Mouse (Mus musculus) kidney, embryonic 14.5 days (tissue): ENCODE results near the gene Erv3. TPM values are rescaled to one million over a fixed set of nuclear protein-coding genes. Genes with fewer than 3 reads are reported as not detected.

Source experiments
- ATAC-seq: fragments of 200-750 bp; cut with Nextera tagmentation; 2 replicates; pipeline ENCODE4 v1.8.0; 2017; ENCODE audit warnings: moderate number of reproducible peaks, mild to moderate bottlenecking, moderate TSS enrichment, moderate library complexity; ENCODE audit not compliant: low FRiP score, low TSS enrichment
- H3K27ac ChIP-seq: fragments of 300-500 bp; sonication (generic); 2 replicates; pipeline ENCODE4 v1.5.1; 2014; ENCODE audit warnings: low read depth, mild to moderate bottlenecking, low read length, moderate library complexity, mixed read lengths
- H3K27me3 ChIP-seq: fragments of 300-500 bp; sonication (generic); 2 replicates; pipeline ENCODE4 v1.6.1; 2014; ENCODE audit warnings: mild to moderate bottlenecking, low read length; ENCODE audit not compliant: control insufficient read depth, insufficient read depth
- H3K36me3 ChIP-seq: fragments of 300-500 bp; sonication (generic); 2 replicates; pipeline ENCODE4 v1.6.1; 2014; ENCODE audit warnings: low read length, mixed read lengths; ENCODE audit not compliant: control insufficient read depth, insufficient read depth
- H3K4me1 ChIP-seq: fragments of 300-500 bp; sonication (generic); 2 replicates; pipeline ENCODE4 v1.6.1; 2014; ENCODE audit warnings: low read length, mixed read lengths; ENCODE audit not compliant: control insufficient read depth, insufficient read depth
- H3K4me2 ChIP-seq: fragments of 300-500 bp; sonication (generic); replicated peaks from 2 replicates; pipeline ENCODE4 v1.6.1; 2014; ENCODE audit warnings: low read depth, mild to moderate bottlenecking, low read length
- H3K4me3 ChIP-seq: fragments of 300-500 bp; sonication (generic); 2 replicates; pipeline ENCODE4 v1.5.1; 2014; ENCODE audit warnings: mild to moderate bottlenecking, low read length
- H3K9ac ChIP-seq: fragments of 300-500 bp; sonication (generic); 2 replicates; pipeline ENCODE4 v1.6.1; 2014; ENCODE audit warnings: low read depth, mild to moderate bottlenecking, low read length, moderate library complexity
- H3K9me3 ChIP-seq: fragments of 300-500 bp; sonication (generic); 2 replicates; pipeline ENCODE4 v1.6.1; 2016; ENCODE audit warnings: low read length; ENCODE audit not compliant: control insufficient read depth
- WGBS: fragments of 180-500 bp; shearing (Covaris S2); extraction: QIAGEN DNeasy Blood & Tissue Kit; methylation state at CpG from one replicate; pipeline ENCODE4 v1.1.7; 2014; 5-methylcytosine and 5-hydroxymethylcytosine counted together
- polyA plus RNA-seq: library from polyadenylated mRNA; unstranded; fragments of >200 nt; fragmentation: Nextera tagmentation; extraction: Ambion mirVana; gene quantifications from 2 replicates; pipeline ENCODE4 v1.2.1, GENCODE M21; 2014

Gene Erv3
- polyA plus RNA-seq, 1 experiment from 2014 or later = not detected

DNA sequence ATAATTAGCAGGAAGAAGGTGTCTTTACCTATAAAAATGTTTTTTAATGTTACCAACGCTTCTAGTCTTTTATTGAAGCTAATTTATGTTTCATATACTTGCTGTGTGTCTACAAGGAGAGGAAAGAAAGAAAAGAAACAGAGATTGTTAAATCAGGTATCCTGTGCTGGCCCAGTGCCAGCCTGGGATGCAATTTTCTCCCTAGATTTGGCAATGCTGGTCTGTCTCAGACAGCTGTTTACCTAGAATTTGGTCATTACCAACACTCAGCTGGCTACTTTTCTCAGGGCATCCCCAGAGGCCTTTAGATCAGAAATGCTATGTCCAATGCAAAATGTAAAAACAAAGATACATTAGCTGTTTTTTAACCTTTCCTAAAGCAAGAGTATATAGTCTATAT lies 13.8 kb upstream of the Erv3 start:
- no peak for ATAC-seq
- H3K4me3 ChIP-seq = no peak overlapping the region
- WGBS = 65% methylated on average over 1 of the region's 1 CpGs
- no peak overlapping the region for H3K27ac ChIP-seq
- 0 out of 2 replicates have a peak, but pooled peaks cover 2% of the 10 kb centered on the region for H3K9me3 ChIP-seq
- no peaks in the 10 kb centered on the region for H3K36me3 ChIP-seq
- H3K9ac ChIP-seq = no peak overlapping the region
- H3K27me3 ChIP-seq = no peaks in the 10 kb centered on the region
- no peak overlapping the region for H3K4me2 ChIP-seq
- no peaks in the 10 kb centered on the region for H3K4me1 ChIP-seq

DNA sequence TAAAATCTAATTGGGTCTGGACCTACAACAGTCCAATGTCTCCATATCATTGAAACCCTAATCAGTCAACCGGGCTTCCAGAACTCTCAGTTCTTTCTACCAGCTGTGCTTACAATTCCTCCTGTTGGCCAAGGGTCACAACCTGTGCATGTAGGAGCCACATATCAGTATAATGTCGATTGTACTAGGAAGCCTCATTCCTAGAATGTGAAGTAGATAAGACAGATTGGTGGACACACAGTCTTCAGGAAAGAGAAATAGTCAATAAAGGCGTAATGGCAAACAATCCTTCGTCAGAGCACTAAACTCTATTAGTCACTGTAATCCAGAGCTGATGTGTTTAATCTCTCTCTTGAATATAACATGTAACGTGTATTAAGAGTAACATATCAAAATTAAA lies 9.4 kb upstream of the Erv3 start:
- Histone ChIP-seq H3K9ac (no peak overlapping the region), H3K4me2 (no peak overlapping the region), H3K4me1 (no peaks in the 10 kb centered on the region), H3K36me3 (no peaks in the 10 kb centered on the region), H3K27ac (no peak overlapping the region), H3K27me3 (no peaks in the 10 kb centered on the region), H3K9me3 (0 out of 2 replicates have a peak, but pooled peaks cover 2% of the 10 kb centered on the region), H3K4me3 (no peak overlapping the region)
- WGBS = 91% methylated on average over 5 of the region's 5 CpGs
- ATAC-seq = no peak

DNA sequence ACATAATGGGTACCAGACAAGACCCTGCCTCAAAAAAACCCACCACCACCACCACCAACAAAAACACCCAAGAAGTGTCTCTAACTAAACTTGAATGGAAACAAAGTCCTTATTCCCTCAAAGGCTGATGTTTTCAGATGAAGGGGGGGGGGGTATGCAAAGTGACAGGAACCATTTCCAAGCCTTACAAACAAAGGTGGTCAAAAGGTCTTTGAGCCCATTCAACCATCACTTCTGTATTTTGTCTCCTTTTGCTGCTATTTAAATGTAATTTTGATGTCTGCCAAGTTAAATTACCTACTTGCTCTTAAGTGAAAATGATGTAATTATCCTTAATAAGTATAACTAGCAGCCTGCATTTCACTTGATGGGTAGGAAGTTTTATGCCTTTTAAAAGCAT lies 7.1 kb upstream of the Erv3 start:
- H3K36me3 ChIP-seq = no peaks in the 10 kb centered on the region
- no peaks in the 10 kb centered on the region for H3K27me3 ChIP-seq
- H3K9ac ChIP-seq = no peak overlapping the region
- no peaks in the 10 kb centered on the region for H3K9me3 ChIP-seq
- H3K4me1 ChIP-seq = no peaks in the 10 kb centered on the region
- H3K27ac ChIP-seq = no peak overlapping the region
- no peak for ATAC-seq
- H3K4me2 ChIP-seq = no peak overlapping the region
- H3K4me3 ChIP-seq = no peak overlapping the region

DNA sequence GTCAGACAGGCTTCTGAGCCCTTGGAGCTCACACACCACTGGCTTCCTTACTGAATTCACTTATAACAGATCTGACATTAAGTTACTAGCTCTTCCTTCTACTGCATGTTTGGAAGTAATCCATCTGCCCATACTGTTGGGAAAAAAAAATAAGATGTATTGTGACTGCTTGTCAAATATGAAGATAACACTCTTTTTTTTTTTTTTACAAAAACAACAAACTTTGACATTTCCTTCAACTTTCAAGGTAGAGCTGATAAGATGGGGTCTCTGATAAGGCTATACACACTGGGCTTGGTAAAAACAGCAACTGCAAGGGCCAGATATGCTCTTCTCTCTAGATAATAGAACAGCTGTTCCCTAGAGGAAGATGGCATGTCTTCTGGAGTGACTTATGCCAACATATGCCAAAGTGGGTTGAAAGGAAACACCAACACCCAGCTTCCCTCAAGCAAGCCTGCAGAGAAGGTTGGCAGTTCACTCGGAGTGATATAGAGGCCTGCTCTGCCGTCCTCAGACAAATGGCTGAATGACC lies 4.8 kb upstream of the Erv3 start:
- Histone ChIP-seq H3K4me1 (no peaks in the 10 kb centered on the region), H3K9ac (no peak overlapping the region), H3K27ac (no peak overlapping the region), H3K9me3 (no peaks in the 10 kb centered on the region), H3K36me3 (no peaks in the 10 kb centered on the region), H3K4me3 (no peak overlapping the region), H3K27me3 (no peaks in the 10 kb centered on the region), H3K4me2 (no peak overlapping the region)
- WGBS = 79% methylated on average over 2 of the region's 2 CpGs
- ATAC-seq = no peak

DNA sequence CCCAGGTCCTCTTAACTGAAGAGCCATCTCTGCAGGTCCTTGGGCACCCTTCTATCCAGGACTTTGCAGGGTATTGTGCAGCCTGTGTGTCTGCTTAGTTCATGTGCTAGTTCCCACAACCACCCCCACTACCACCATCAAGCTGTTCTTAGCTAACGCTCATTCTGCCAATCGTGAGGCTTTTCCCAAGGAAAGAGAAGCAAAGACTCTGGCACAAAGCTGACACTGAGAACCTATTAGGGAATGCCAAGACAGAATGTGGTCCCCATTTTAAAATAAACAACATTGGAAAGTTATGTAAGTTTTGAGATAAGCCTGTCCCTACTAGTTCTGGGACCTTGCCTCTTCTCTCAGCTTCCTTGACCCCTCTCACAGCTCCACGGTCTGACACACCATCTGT lies 3.9 kb upstream of the Erv3 start:
- 83% methylated on average over 3 of the region's 3 CpGs for WGBS
- ATAC-seq = no peak
- Histone ChIP-seq H3K27ac (no peak overlapping the region), H3K9ac (no peak overlapping the region), H3K4me1 (no peaks in the 10 kb centered on the region), H3K27me3 (no peaks in the 10 kb centered on the region), H3K36me3 (no peaks in the 10 kb centered on the region), H3K9me3 (no peaks in the 10 kb centered on the region), H3K4me3 (no peak overlapping the region), H3K4me2 (no peak overlapping the region)

DNA sequence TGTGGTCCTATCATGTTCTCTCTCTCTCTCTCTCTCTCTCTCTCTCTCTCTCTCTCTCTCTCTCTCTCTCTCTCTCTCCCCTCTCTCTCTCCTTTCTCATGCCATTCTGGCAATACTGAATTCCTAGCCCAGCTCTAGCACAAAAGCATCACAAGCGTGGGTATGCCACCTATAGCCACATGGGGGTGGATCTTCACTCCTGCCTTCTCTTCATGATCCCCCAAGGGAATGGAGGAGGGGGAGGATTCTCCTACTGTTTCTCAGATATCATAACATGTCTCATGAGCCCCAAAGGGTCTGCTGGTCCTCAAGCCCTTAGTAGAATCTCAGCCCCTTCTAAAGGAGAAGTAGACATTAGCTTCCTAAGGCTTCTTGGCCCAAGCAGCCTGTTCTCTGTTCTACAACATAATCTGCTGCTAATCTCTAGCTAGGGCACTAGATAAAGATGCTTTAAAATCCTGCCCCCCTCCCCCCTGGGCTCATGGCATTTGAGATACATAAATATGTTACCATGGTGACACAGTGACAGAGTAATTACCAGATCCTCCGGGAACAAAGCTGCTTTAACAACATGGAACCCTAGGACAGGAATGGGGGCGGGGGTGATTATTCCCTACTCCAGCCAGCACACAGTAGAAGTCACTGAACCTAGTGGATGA lies 3.2 kb upstream of the Erv3 start:
- no peak for ATAC-seq
- no peaks in the 10 kb centered on the region for H3K9me3 ChIP-seq
- no peaks in the 10 kb centered on the region for H3K36me3 ChIP-seq
- H3K4me3 ChIP-seq = no peak overlapping the region
- no peak overlapping the region for H3K27ac ChIP-seq
- H3K9ac ChIP-seq = no peak overlapping the region
- H3K27me3 ChIP-seq = no peaks in the 10 kb centered on the region
- no peak overlapping the region for H3K4me2 ChIP-seq
- no peaks in the 10 kb centered on the region for H3K4me1 ChIP-seq
- 61% methylated on average over 3 of the region's 3 CpGs for WGBS

DNA sequence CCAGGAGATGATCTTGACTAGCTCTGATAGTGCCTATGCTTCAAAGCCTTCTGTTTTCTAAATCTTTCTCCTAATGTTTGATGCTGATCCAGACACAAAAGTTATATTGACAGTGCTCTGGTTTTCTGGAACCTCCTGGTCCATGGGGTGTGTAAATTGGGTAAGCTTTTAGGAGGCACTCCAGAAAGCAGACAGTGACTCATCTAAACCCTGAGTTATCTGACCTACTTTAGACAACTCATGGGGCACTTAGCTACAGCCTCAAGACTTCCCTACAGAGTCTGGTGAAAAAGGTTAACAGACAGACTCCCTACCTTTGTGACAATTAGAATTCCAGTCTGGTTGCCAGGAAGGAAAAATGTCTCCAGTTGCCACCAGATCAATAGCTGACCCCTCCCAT lies 1.7 kb downstream of the Erv3 start:
- Histone ChIP-seq H3K9me3 (no peaks in the 10 kb centered on the region), H3K9ac (no peak overlapping the region), H3K4me1 (no peaks in the 10 kb centered on the region), H3K36me3 (no peaks in the 10 kb centered on the region), H3K27me3 (no peaks in the 10 kb centered on the region), H3K27ac (no peak overlapping the region), H3K4me2 (no peak overlapping the region), H3K4me3 (no peak overlapping the region)
- ATAC-seq = no peak

DNA sequence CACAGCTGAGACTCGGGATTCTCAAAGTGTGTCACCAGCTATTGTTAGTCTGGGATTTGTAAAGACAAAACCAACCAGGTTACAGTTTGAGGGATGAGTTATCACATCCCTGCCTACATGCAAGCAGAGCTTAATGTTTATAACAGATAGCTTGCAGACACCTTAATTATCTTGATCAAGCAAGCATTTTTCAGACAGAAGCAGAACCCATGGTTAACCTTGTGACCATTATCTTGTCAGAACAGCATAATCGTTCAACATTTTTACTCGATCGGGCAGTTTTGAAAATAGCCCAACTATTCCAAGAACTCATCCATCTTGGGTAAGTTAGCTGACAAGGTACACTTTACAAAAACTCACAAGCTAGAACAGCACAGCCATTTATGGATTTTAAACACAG lies 5.8 kb downstream of the Erv3 start:
- no peaks in the 10 kb centered on the region for H3K9me3 ChIP-seq
- ATAC-seq = no peak
- no peak overlapping the region for H3K27ac ChIP-seq
- WGBS = 85% methylated on average over 4 of the region's 4 CpGs
- no peak overlapping the region for H3K4me3 ChIP-seq
- H3K36me3 ChIP-seq = no peaks in the 10 kb centered on the region
- no peak overlapping the region for H3K4me2 ChIP-seq
- no peaks in the 10 kb centered on the region for H3K4me1 ChIP-seq
- H3K27me3 ChIP-seq = no peaks in the 10 kb centered on the region
- no peak overlapping the region for H3K9ac ChIP-seq

DNA sequence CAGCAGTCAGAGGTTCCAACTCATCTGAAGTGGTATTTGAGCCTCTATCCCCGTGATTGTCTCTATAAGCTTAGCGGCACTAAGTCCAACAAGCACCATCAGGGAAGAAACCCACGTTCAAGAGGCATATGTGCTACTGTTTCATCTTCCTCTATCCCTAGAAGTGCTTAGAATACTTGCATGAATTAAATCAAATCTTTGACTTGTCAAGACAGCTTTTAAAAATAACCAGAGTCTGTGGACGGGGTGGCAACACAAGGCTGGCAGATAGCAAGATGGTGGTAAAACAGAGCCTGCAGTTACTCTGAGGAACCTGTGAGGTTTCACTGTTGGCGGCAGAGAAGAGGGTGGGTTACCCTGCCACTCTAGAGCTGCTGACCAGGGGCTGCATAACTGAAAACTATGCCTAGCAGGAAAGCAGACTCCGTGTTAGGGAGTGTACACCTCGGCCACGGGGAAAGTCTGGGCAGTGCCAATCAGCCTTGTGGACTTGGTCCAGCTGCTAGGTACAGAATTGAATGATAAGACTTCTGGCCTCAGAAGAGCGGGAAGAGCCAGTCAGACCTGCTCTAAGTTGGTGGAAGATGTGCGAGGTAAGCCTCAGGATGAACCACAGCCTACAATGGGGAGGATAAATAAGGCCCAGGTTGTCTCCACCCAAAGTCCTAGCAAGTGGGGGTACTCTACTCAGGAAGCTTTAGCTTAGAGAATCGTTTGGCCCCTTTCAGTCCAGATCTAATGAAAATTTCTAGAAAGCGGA lies 8.0 kb downstream of the Erv3 start:
- Histone ChIP-seq H3K27me3 (no peaks in the 10 kb centered on the region), H3K4me3 (no peak overlapping the region), H3K9me3 (no peaks in the 10 kb centered on the region), H3K4me1 (peaks cover 6% of the 10 kb centered on the region; the same call in 1 of the 2 replicates), H3K4me2 (no peak overlapping the region), H3K27ac (no peak overlapping the region), H3K36me3 (no peaks in the 10 kb centered on the region), H3K9ac (no peak overlapping the region)
- WGBS = 88% methylated on average over 12 of the region's 12 CpGs
- no peak for ATAC-seq
